Mouse (Mus musculus) frontal cortex, postnatal 25 days (tissue): ENCODE data around the gene Asb17.

Source experiments
- DNase-seq, 2 experiments: peaks; one replicate each; pipeline ENCODE4 v3.0.0; 2022; ENCODE audit warnings: low spot score in 2 of 2

The Asb17 gene

DNA sequence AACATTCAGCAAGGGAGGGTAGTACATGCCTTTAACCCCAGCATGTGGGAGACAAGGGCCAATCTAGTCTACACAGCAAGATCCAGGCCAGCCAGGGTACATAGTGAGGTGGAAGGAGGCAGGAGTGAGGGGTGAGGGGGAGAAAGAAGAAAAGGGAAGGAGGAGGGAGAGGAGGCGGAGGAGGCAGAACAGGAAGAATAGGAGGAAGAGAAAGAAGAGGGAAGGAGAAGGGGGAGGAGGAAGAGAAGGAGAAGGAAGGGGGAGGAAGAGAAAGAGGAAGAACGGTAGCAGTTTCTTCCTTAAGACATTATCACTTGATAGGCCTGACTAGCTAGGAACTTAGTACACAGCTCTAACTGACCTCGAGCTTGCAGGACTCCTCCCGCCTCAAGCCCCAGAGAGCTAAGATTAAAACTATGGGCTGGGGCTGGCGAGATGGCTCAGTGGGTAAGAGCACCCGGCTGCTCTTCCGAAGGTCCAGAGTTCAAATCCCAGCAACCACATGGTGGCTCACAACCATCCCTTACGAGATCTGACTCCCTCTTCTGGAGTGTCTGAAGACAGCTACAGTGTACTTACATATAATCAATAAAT, 45.3 kb downstream of the Asb17 start:
- DNase-seq, result no peak

GRCm38 (mm10) chr3:153895454-153895853, 51.4 kb downstream of the Asb17 start:
- no peak for DNase-seq

GRCm38 (mm10) chr3:153897216-153897615, 53.2 kb downstream of the Asb17 start:
- DNase-seq, result no peak

GRCm38 (mm10) chr3:153901904-153902303, 57.9 kb downstream of the Asb17 start:
- DNase-seq, result no peak

GRCm38 (mm10) chr3:153902595-153902994, 58.6 kb downstream of the Asb17 start:
- DNase-seq, result no peak

GRCm38 (mm10) chr3:153904586-153904985, 60.6 kb downstream of the Asb17 start:
- DNase-seq, result peak in 1 of 2 experiments; percentile 25
